Mouse (Mus musculus) ES-E14 (cell line): ENCODE measurements around the gene Mogs. TPM values are rescaled to one million over a fixed set of nuclear protein-coding genes. Genes with fewer than 3 reads are reported as not detected.
A peak's percentile ranks its signal among the peaks of the same experiment; 100 is the strongest.

Experiments
- DNase-seq: peaks from one replicate; pipeline ENCODE4 v3.0.0-alpha.2; 2013; ENCODE audit warnings: low read depth, low spot score
- H3K27ac ChIP-seq: 2 replicates; pipeline ENCODE4 v1.5.1; 2012; ENCODE audit warnings: low read depth, mild to moderate bottlenecking, low read length, moderate library complexity, mixed read lengths; ENCODE audit not compliant: poor library complexity, insufficient read depth, severe bottlenecking
- H3K36me3 ChIP-seq: 2 replicates; pipeline ENCODE4 v1.6.1; 2012; ENCODE audit warnings: mild to moderate bottlenecking, low read length, moderate library complexity, mixed read lengths; ENCODE audit not compliant: control insufficient read depth, poor library complexity, insufficient read depth, severe bottlenecking
- H3K4me1 ChIP-seq, 2 experiments: fragments of 150-350 bp in 1 of 2; sonication (generic) in 1 of 2; 2 replicates each; pipeline ENCODE4 v1.6.1; 2012; ENCODE audit warnings: low read length in 2 of 2, mild to moderate bottlenecking in 1 of 2, mixed read lengths in 1 of 2; ENCODE audit not compliant: control insufficient read depth in 2 of 2, insufficient read depth in 2 of 2, poor library complexity in 1 of 2
- H3K4me3 ChIP-seq, 2 experiments: fragments of 150-350 bp in 1 of 2; sonication (generic) in 1 of 2; 2 replicates each; pipeline ENCODE4 v1.5.1; 2012; ENCODE audit warnings: low read length in 2 of 2, low read depth in 1 of 2, mild to moderate bottlenecking in 1 of 2, mixed read lengths in 1 of 2; ENCODE audit not compliant: insufficient read depth in 1 of 2, poor library complexity in 1 of 2, severe bottlenecking in 1 of 2
- H3K9ac ChIP-seq: 2 replicates; pipeline ENCODE4 v1.6.1; 2012; ENCODE audit warnings: low read depth, mild to moderate bottlenecking, low read length, mixed read lengths; ENCODE audit not compliant: poor library complexity, insufficient read depth, severe bottlenecking
- H3K9me3 ChIP-seq: fragments of 150-350 bp; sonication (generic); 2 replicates; pipeline ENCODE4 v1.6.1; 2012; ENCODE audit warnings: low read depth, mild to moderate bottlenecking, low read length; ENCODE audit not compliant: control insufficient read depth, insufficient read depth
- CHD2 ChIP-seq: IDR thresholded peaks from 2 replicates; pipeline ENCODE4 v1.6.1; 2014; ENCODE audit warnings: mild to moderate bottlenecking, low read depth, low read length, inconsistent platforms
- HCFC1 ChIP-seq: IDR thresholded peaks from 2 replicates; pipeline ENCODE4 v1.6.1; 2012; ENCODE audit warnings: low read length, inconsistent platforms, borderline replicate concordance; ENCODE audit not compliant: insufficient read depth
- MAFK ChIP-seq: IDR thresholded peaks from 2 replicates; pipeline ENCODE4 v1.6.1; 2014; ENCODE audit warnings: mild to moderate bottlenecking, low read depth, low read length, inconsistent platforms; ENCODE audit not compliant: insufficient read depth
- ZC3H11A ChIP-seq: IDR thresholded peaks from 2 replicates; pipeline ENCODE4 v1.6.1; 2012; ENCODE audit warnings: low read depth, mild to moderate bottlenecking, inconsistent platforms, low read length, borderline replicate concordance
- ZNF384 ChIP-seq: IDR thresholded peaks from 2 replicates; pipeline ENCODE4 v1.6.1; 2012; ENCODE audit warnings: low read depth, low read length, inconsistent platforms
- in situ Hi-C, 2 experiments: fragments of 600-800 bp; cut with MboI; formaldehyde crosslinking; loops; one replicate each; pipeline ENCODE4 v1.15.1; 2025; ENCODE audit warnings: low sequenced_read_pairs in 2 of 2, inconsistent platforms in 1 of 2; ENCODE audit not compliant: unreplicated experiment in 2 of 2
- total RNA-seq: library from RNA; depleted of rRNA; stranded (reverse); fragments of 300-350 nt; gene quantifications from 2 replicates; pipeline ENCODE4 v1.2.3, GENCODE M21; 2012

Mogs gene
- total RNA-seq, 1 experiment, result 42.3 TPM

DNA sequence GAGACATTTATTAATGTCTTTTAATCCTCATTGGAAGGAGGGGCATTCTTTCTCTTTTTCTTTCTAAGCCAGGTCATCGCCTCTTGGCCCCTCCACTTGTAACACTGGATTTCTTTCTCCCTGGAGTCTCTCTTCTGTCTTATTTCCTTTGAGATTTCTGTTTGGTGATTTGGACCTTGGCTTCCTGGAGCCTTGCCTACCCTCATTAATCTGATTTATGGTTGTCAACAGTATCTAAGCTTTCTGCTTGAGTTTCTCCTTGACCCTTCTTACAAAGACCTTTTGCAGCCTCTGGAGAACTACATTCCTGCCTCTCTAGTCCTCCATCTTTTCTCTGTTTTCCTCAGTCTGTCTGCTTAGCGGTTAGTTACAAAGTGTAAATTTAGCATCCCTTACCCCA, 16.9 kb upstream of the Mogs start:
- Histone ChIP-seq H3K9me3 (no peaks in the 10 kb centered on the region), H3K4me3 (no peak overlapping the region), H3K36me3 (no peaks in the 10 kb centered on the region), H3K9ac (no peak overlapping the region), H3K27ac (no peak overlapping the region), H3K4me1 (no peaks in the 10 kb centered on the region)
- in situ Hi-C loops, result no loop called here
- DNase-seq, result no peak
- TF ChIP-seq CHD2, result no peak
- no peak for TF ChIP-seq HCFC1
- TF ChIP-seq ZNF384, result no peak
- no peak for TF ChIP-seq MAFK
- no peak for TF ChIP-seq ZC3H11A

DNA sequence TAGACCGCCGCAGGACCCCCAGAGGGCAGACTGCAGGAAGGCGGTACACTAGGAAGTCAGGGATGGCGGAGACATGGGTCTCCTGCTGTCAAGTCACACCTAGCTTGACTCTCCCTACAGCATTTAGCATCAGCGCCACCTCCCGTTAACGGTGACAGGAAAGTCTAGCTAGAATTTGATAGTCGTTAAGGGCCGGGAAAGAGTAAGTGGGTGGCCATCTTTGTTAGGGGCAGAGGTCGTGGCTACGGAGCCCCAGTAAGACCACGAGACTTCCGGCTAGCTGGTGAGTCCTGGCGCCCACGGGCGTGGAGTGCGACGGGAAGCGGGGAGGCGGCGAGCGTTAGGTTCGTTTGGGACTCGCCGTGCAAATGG, 14.0 kb upstream of the Mogs start, which contains the start of the genes Ccdc142 and Gm42688:
Gene Ccdc142 (plus strand): TSS at position 286 of the 372 bp plus-strand sequence.
Gene Gm42688 (plus strand): TSS at position 302 of the 372 bp plus-strand sequence.
- peak; percentile 80 for DNase-seq
- Histone ChIP-seq H3K36me3 (no peaks in the 10 kb centered on the region), H3K27ac (no peak within 1 kb of the TSS), H3K4me3 (peak within 1 kb of the TSS; percentile 79 to 83), H3K4me1 (no peaks in the 10 kb centered on the region), H3K9ac (peak within 1 kb of the TSS; percentile 76), H3K9me3 (no peaks in the 10 kb centered on the region)
- in situ Hi-C loops, result no loop called here
- TF ChIP-seq CHD2, result 0 out of 2 replicates have a peak, but pooled peaks have one; percentile 47
- TF ChIP-seq MAFK, result no peak
- TF ChIP-seq ZC3H11A, result no peak
- peak; percentile 87 for TF ChIP-seq HCFC1

DNA sequence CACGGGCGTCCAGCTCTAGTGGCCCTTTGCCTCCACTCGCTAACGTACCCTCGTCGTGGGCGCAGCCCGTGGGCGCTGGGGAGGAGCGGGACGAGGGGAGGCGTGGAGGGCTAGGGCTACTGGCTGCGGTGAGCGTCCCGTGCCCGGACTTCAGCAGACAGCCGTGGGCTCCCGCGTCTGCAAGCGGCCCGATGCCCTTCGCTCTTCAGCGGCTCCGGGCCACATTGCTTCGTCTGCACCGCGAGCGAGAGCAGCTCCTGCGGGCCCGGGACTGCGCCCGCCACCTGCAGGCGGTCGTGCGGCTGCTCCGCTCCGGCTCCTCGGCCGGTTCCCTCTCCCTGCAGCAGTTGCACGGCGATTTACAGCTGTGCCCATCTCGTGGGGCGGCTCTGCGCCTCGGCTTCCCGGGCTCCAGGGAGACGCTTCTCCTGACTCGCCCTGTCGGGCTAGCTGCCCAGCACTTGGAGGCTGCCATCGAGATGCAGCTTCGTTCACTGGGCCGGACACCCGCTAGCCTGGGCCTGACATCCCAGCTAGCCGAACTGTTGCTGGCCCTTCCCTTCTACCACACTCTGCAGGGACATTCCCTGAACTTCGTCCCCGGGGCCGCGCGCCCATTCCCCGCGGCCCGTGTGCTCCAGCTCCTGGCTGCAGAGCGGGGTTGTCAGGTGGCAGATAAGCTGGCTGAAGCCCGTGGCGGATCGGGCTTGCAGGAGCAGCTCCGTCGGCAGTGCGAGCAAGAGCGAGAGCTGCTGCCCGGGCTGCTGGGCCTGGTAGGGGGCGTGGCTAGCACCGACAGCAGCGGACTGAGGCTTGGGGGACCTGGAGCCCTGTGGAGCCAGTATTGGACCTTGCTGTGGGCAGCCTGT, 13.4 kb upstream of the Mogs start:
- no peak for DNase-seq
- TF ChIP-seq MAFK, result no peak
- no peak for TF ChIP-seq ZNF384
- no peak for TF ChIP-seq ZC3H11A
- no peak for TF ChIP-seq HCFC1
- no peak for TF ChIP-seq CHD2
- peak overlapping the region; percentile 79 to 83 for H3K4me3 ChIP-seq
- no peaks in the 10 kb centered on the region for H3K4me1 ChIP-seq
- peak overlapping the region; percentile 76 for H3K9ac ChIP-seq
- H3K36me3 ChIP-seq, result no peaks in the 10 kb centered on the region
- no peak overlapping the region for H3K27ac ChIP-seq
- no peaks in the 10 kb centered on the region for H3K9me3 ChIP-seq
- in situ Hi-C loops, result no loop called here

DNA sequence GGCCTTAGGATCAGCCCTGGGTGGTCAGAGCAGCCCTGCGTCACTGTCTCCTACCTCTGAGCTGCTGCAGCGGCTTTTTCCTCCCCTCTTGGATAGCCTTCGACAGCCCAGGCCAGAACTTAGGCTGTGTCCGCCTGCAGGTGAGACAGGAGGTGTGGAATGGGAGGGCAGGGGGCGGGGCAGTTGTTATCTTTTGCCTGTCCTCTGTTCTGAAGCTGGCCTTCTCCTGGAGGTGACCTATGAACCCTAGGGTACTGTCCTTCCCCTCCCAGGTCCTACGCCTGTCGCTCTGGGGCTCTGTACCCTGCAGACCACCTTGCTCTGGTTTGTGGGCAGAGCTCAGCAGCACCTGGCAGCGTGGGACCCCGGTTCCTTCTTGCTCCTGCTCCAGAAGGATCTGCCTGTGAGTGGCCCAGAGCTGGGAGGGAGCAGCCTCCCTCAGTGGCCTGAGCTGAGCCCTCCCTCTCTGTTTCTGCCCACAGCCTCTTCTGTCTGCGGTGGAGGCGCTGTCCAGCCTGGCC, 12.1 kb upstream of the Mogs start:
- Histone ChIP-seq H3K36me3 (no peaks in the 10 kb centered on the region), H3K9me3 (no peaks in the 10 kb centered on the region), H3K4me1 (0 out of 4 replicates have a peak, but pooled peaks cover 0 to 3% of the 10 kb centered on the region in 2 experiments), H3K9ac (no peak overlapping the region), H3K4me3 (no peak overlapping the region), H3K27ac (no peak overlapping the region)
- in situ Hi-C loops, result no loop called here
- DNase-seq, result no peak
- TF ChIP-seq MAFK (no peak), ZC3H11A (no peak), CHD2 (no peak), HCFC1 (no peak), ZNF384 (no peak)
